Mouse (Mus musculus): ENCODE measurements around the gene Atp11b.
A peak's percentile ranks its signal among the peaks of the same experiment; 100 is the strongest.

The Atp11b gene

GRCm38 (mm10) chr3:35753825-35754767, at the start of gene Atp11b:
TSS of gene Atp11b (plus strand) at chr3:35754106.
- DNase-seq: peak; percentile 84

- DNase-seq: no peak
Measured at GRCm38 (mm10) chr3:35704328-35704613, 49.6 kb upstream of the Atp11b start.

GRCm38 (mm10) chr3:35719531-35720205, 34.2 kb upstream of the Atp11b start:
- DNase-seq: no peak

- peak; percentile 73 for DNase-seq
Measured at GRCm38 (mm10) chr3:35720801-35721200, 33.1 kb upstream of the Atp11b start.

GRCm38 (mm10) chr3:35721818-35722446, 32.0 kb upstream of the Atp11b start:
- DNase-seq: no peak

GRCm38 (mm10) chr3:35722811-35723210, 31.1 kb upstream of the Atp11b start:
- DNase-seq: no peak

GRCm38 (mm10) chr3:35723586-35724322, 30.2 kb upstream of the Atp11b start:
- no peak for DNase-seq

GRCm38 (mm10) chr3:35725096-35725495, 28.8 kb upstream of the Atp11b start:
- no peak for DNase-seq

GRCm38 (mm10) chr3:35726936-35727335, 27.0 kb upstream of the Atp11b start:
- no peak for DNase-seq

- DNase-seq: peak; percentile 58
Measured at GRCm38 (mm10) chr3:35729490-35729889, 24.4 kb upstream of the Atp11b start.

GRCm38 (mm10) chr3:35731981-35732777, 21.7 kb upstream of the Atp11b start:
- DNase-seq: peak; percentile 18

GRCm38 (mm10) chr3:35732778-35733147, 21.1 kb upstream of the Atp11b start:
- no peak for DNase-seq

GRCm38 (mm10) chr3:35734509-35734908, 19.4 kb upstream of the Atp11b start:
- no peak for DNase-seq

- DNase-seq: no peak
Measured at GRCm38 (mm10) chr3:35738071-35738470, 15.8 kb upstream of the Atp11b start.

GRCm38 (mm10) chr3:35745010-35745409, 8.9 kb upstream of the Atp11b start:
- no peak for DNase-seq

GRCm38 (mm10) chr3:35746840-35747456, 7.0 kb upstream of the Atp11b start:
- peak; percentile 34 for DNase-seq

GRCm38 (mm10) chr3:35750286-35750685, 3.6 kb upstream of the Atp11b start:
- no peak for DNase-seq

GRCm38 (mm10) chr3:35751724-35752123, 2.2 kb upstream of the Atp11b start:
- DNase-seq: no peak

- DNase-seq: peak; percentile 24
Measured at GRCm38 (mm10) chr3:35762735-35763134, 8.8 kb downstream of the Atp11b start.

GRCm38 (mm10) chr3:35764637-35765617, 11.0 kb downstream of the Atp11b start:
- DNase-seq: no peak

Data from lung, postnatal 36 days (tissue).